Mouse (Mus musculus): ENCODE data around the gene Amy2a2. TPM values are rescaled to one million over a fixed set of nuclear protein-coding genes. Genes with fewer than 3 reads are reported as not detected.

Amy2a2 gene
- polyA plus RNA-seq (2015; fragmentation: Nextera tagmentation; extraction: Ambion mirVana): not detected in 2 replicates

GRCm38 (mm10) chr3:113356558-113356957 lies at the start of gene Amy2a2:
Amy2a2 (minus strand) TSS chr3:113356658.

GRCm38 (mm10) chr3:113323952-113324351 lies 32.5 kb downstream of the Amy2a2 start, which contains the start of gene Amy2a3:
Amy2a3 (minus strand) TSS chr3:113324052.

Other genes starting within 250 kb of the Amy2a2 start
- gene Amy2a5, start 97.8 kb downstream of the Amy2a2 start, polyA plus RNA-seq (2015; fragmentation: Nextera tagmentation; extraction: Ambion mirVana): not detected in 2 replicates
- not detected in 2 replicates for gene Amy2a4, start 65.2 kb downstream of the Amy2a2 start, polyA plus RNA-seq (2015; fragmentation: Nextera tagmentation; extraction: Ambion mirVana)
- gene Amy2a3, start 32.6 kb downstream of the Amy2a2 start, polyA plus RNA-seq (2015; fragmentation: Nextera tagmentation; extraction: Ambion mirVana): not detected in 2 replicates
- gene Amy2a1, start 175.8 kb upstream of the Amy2a2 start, polyA plus RNA-seq (2015; fragmentation: Nextera tagmentation; extraction: Ambion mirVana): not detected in 2 replicates